Mouse (Mus musculus) forebrain, embryonic 12.5 days (tissue): ENCODE measurements at regions not wholly inside any gene's neighbourhood (a gene's known extent, or its start where the extent isn't known, plus 50 kb on each side); places are given as distances from the start of the nearest gene placed in this dataset.

Experiments
- ATAC-seq: fragments of 200-750 bp; cut with Nextera tagmentation; 2 replicates; pipeline ENCODE4 v1.8.0; 2017; ENCODE audit warnings: moderate TSS enrichment; ENCODE audit not compliant: low FRiP score
- H3K27ac ChIP-seq: fragments of 300-500 bp; sonication (generic); 2 replicates; pipeline ENCODE4 v1.5.1; 2016; ENCODE audit warnings: mild to moderate bottlenecking
- H3K27me3 ChIP-seq: fragments of 300-500 bp; sonication (generic); 2 replicates; pipeline ENCODE4 v1.6.1; 2016; ENCODE audit warnings: mild to moderate bottlenecking
- H3K36me3 ChIP-seq: fragments of 300-500 bp; sonication (generic); replicated peaks from 2 replicates; pipeline ENCODE4 v1.6.1; 2016; ENCODE audit warnings: mild to moderate bottlenecking
- H3K4me1 ChIP-seq: fragments of 300-500 bp; sonication (generic); 2 replicates; pipeline ENCODE4 v1.6.1; 2016
- H3K4me2 ChIP-seq: fragments of 300-500 bp; sonication (generic); 2 replicates; pipeline ENCODE4 v1.6.1; 2016; ENCODE audit warnings: mild to moderate bottlenecking, moderate library complexity
- H3K4me3 ChIP-seq: fragments of 300-500 bp; sonication (generic); replicated peaks from 2 replicates; pipeline ENCODE4 v1.5.1; 2016; ENCODE audit warnings: mild to moderate bottlenecking
- H3K9ac ChIP-seq: fragments of 300-500 bp; sonication (generic); 2 replicates; pipeline ENCODE4 v1.6.1; 2016; ENCODE audit warnings: mild to moderate bottlenecking
- H3K9me3 ChIP-seq: fragments of 300-500 bp; sonication (generic); 2 replicates; pipeline ENCODE4 v1.6.1; 2016
- WGBS: fragments of 180-500 bp; shearing (Covaris S2); methylation state at CpG from one replicate; pipeline ENCODE4 v1.1.7; 2016; 5-methylcytosine and 5-hydroxymethylcytosine counted together

GRCm38 (mm10) chr15:51206773-51207172, 2677.9 kb upstream of the Gm7489 start:
- H3K4me3 ChIP-seq = no peak overlapping the region
- 77% methylated on average over 2 of the region's 2 CpGs for WGBS
- no peaks in the 10 kb centered on the region for H3K36me3 ChIP-seq

GRCm38 (mm10) chr15:51234873-51235272, 2649.8 kb upstream of the Gm7489 start:
- WGBS = 70% methylated on average over 1 of the region's 1 CpGs
- Histone ChIP-seq H3K4me1 (no peaks in the 10 kb centered on the region), H3K36me3 (no peaks in the 10 kb centered on the region), H3K27me3 (no peaks in the 10 kb centered on the region), H3K9me3 (no peaks in the 10 kb centered on the region), H3K27ac (no peak overlapping the region), H3K4me3 (no peak overlapping the region), H3K4me2 (no peak overlapping the region), H3K9ac (no peak overlapping the region)
- ATAC-seq = no peak

More at GRCm38 (mm10) chr15:51206773-51207172, 2677.9 kb upstream of the Gm7489 start:
- no peak overlapping the region for H3K27ac ChIP-seq
- H3K9me3 ChIP-seq = no peaks in the 10 kb centered on the region
- no peaks in the 10 kb centered on the region for H3K27me3 ChIP-seq
- no peak overlapping the region for H3K4me2 ChIP-seq
- no peak overlapping the region for H3K9ac ChIP-seq
- ATAC-seq = no peak
- H3K4me1 ChIP-seq = no peaks in the 10 kb centered on the region

- Histone ChIP-seq H3K9me3 (no peaks in the 10 kb centered on the region), H3K9ac (no peak overlapping the region), H3K4me1 (no peaks in the 10 kb centered on the region), H3K4me3 (no peak overlapping the region), H3K27me3 (no peaks in the 10 kb centered on the region), H3K4me2 (no peak overlapping the region), H3K36me3 (no peaks in the 10 kb centered on the region), H3K27ac (no peak overlapping the region)
- 93% methylated on average over 2 of the region's 2 CpGs for WGBS
- no peak for ATAC-seq
Measured at GRCm38 (mm10) chr15:51244596-51244995, 2640.1 kb upstream of the Gm7489 start.

DNA sequence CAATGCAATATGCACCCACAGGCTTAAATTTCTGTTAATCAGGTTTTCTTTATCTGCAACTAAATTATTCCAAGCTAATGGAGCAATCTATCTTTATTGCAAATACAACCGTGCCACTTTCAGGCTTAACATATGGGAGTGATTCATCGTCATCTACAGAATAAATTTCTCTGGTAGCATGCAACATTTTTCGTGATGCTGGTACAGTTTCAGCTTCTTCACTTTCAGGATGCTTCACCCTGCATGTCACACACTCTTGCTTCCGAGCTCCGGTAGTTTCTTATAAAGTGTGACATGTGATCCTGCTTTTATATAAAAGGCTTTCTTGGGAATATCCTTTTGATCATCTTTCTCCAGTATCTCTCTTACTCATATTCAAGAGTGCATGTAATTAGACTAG, 2637.4 kb upstream of the Gm7489 start:
- H3K4me1 ChIP-seq = no peaks in the 10 kb centered on the region
- H3K27ac ChIP-seq = no peak overlapping the region
- no peak overlapping the region for H3K4me2 ChIP-seq
- no peaks in the 10 kb centered on the region for H3K27me3 ChIP-seq
- no peaks in the 10 kb centered on the region for H3K9me3 ChIP-seq
- 87% methylated on average over 5 of the region's 5 CpGs for WGBS
- no peak for ATAC-seq
- no peaks in the 10 kb centered on the region for H3K36me3 ChIP-seq
- H3K9ac ChIP-seq = no peak overlapping the region
- no peak overlapping the region for H3K4me3 ChIP-seq

DNA sequence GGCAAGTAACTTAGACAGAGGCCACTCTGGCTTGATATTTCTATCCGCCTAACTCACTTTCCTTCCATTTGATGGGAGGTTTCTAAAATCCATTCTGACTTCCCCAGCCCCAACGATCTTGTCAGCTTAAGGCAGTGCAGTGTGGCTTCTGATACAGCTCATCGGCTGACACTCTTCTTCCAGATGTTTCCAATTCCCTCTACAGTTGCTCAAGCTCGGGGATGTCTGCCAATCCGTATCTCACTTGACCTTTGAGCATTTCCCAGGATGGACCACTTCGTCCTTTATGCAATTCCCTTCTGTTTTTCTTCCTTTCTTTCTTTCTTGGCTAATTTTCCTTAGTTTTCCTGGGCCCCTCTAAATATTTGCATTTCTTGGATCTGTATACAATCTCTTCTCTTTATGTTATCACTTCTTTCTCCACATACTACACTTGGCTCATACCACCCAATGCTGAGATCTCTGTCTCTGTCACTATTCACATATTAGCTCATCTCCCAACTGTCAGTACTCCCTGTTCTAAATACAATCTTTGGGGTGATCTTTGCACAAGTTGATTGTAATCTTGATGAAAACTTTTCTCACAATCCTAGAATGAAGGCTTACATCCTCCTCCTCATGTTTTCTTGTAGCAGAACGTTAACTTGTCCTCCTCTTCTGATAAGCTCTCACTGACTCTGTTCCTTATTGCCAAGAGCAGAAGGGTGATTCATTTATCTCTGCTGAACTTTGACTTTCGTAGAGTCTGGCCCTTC, 2636.5 kb upstream of the Gm7489 start:
- Histone ChIP-seq H3K9ac (no peak overlapping the region), H3K4me1 (no peaks in the 10 kb centered on the region), H3K4me2 (no peak overlapping the region), H3K27ac (no peak overlapping the region), H3K36me3 (no peaks in the 10 kb centered on the region), H3K4me3 (no peak overlapping the region), H3K27me3 (no peaks in the 10 kb centered on the region), H3K9me3 (no peaks in the 10 kb centered on the region)
- ATAC-seq = no peak
- 84% methylated on average over 8 of the region's 8 CpGs for WGBS

DNA sequence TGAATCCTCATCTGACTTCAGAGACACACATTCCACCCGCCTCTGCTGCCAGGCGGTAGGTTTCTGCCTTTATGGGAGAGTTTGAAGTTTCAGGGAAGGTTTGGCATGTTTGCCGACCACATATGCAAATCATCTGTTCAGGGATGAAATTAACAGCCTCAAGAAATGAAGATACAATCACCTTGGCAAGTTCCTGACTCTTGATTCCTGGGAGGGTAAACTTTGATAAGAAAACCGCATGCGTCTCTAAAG, 2636.0 kb upstream of the Gm7489 start:
- no peak for ATAC-seq
- Histone ChIP-seq H3K4me1 (no peaks in the 10 kb centered on the region), H3K4me2 (no peak overlapping the region), H3K4me3 (no peak overlapping the region), H3K27ac (no peak overlapping the region), H3K27me3 (no peaks in the 10 kb centered on the region), H3K36me3 (no peaks in the 10 kb centered on the region), H3K9me3 (no peaks in the 10 kb centered on the region), H3K9ac (no peak overlapping the region)
- WGBS = 92% methylated on average over 5 of the region's 5 CpGs

GRCm38 (mm10) chr15:51254143-51254542, 2630.6 kb upstream of the Gm7489 start:
- H3K4me1 ChIP-seq = no peaks in the 10 kb centered on the region
- ATAC-seq = no peak
- WGBS = 100% methylated on average over 1 of the region's 1 CpGs
- no peak overlapping the region for H3K4me2 ChIP-seq
- H3K9me3 ChIP-seq = no peaks in the 10 kb centered on the region
- no peaks in the 10 kb centered on the region for H3K36me3 ChIP-seq
- no peak overlapping the region for H3K27ac ChIP-seq
- H3K27me3 ChIP-seq = no peaks in the 10 kb centered on the region
- no peak overlapping the region for H3K4me3 ChIP-seq
- no peak overlapping the region for H3K9ac ChIP-seq

DNA sequence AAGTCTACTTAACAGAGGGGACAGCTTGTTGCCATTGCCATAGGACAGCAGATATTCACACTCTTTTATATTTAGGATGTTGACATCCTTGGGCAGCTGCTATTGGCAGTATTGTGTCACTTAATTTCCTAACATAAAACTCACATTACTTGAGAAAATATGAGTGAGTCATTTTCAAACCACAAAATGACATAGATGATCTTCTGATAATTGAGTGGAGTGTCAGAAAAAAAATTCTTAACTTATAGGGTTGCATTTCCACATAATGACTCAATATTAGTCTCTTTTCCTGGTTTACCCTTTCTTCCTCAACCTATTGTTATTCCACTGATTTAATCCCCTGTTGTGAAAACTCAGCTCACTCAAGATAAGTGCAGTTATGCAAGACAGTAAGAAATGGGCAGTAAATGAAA, 2629.5 kb upstream of the Gm7489 start:
- H3K4me3 ChIP-seq = no peak overlapping the region
- no peak overlapping the region for H3K27ac ChIP-seq
- no peaks in the 10 kb centered on the region for H3K27me3 ChIP-seq
- no peak for ATAC-seq
- H3K4me1 ChIP-seq = no peaks in the 10 kb centered on the region
- H3K4me2 ChIP-seq = no peak overlapping the region
- no peaks in the 10 kb centered on the region for H3K36me3 ChIP-seq
- no peaks in the 10 kb centered on the region for H3K9me3 ChIP-seq
- H3K9ac ChIP-seq = no peak overlapping the region

- no peaks in the 10 kb centered on the region for H3K27me3 ChIP-seq
- H3K9ac ChIP-seq = no peak overlapping the region
- H3K27ac ChIP-seq = no peak overlapping the region
- WGBS = 62% methylated on average over 3 of the region's 3 CpGs
- H3K4me1 ChIP-seq = no peaks in the 10 kb centered on the region
- ATAC-seq = no peak
- no peak overlapping the region for H3K4me3 ChIP-seq
- H3K4me2 ChIP-seq = no peak overlapping the region
- H3K36me3 ChIP-seq = no peaks in the 10 kb centered on the region
- no peaks in the 10 kb centered on the region for H3K9me3 ChIP-seq
Measured at GRCm38 (mm10) chr15:51256681-51257080, 2628.0 kb upstream of the Gm7489 start.

GRCm38 (mm10) chr15:51264599-51265163, 2620.0 kb upstream of the Gm7489 start:
- no peak overlapping the region for H3K27ac ChIP-seq
- H3K9me3 ChIP-seq = no peaks in the 10 kb centered on the region
- no peaks in the 10 kb centered on the region for H3K36me3 ChIP-seq
- H3K4me3 ChIP-seq = no peak overlapping the region
- H3K9ac ChIP-seq = no peak overlapping the region
- H3K27me3 ChIP-seq = no peaks in the 10 kb centered on the region
- H3K4me1 ChIP-seq = no peaks in the 10 kb centered on the region
- H3K4me2 ChIP-seq = no peak overlapping the region
- ATAC-seq = no peak
- 65% methylated on average over 5 of the region's 5 CpGs for WGBS

- Histone ChIP-seq H3K27ac (no peak overlapping the region), H3K9ac (no peak overlapping the region), H3K36me3 (no peaks in the 10 kb centered on the region), H3K27me3 (no peaks in the 10 kb centered on the region), H3K9me3 (no peaks in the 10 kb centered on the region), H3K4me3 (no peak overlapping the region), H3K4me1 (no peaks in the 10 kb centered on the region), H3K4me2 (no peak overlapping the region)
- ATAC-seq = no peak
- 71% methylated on average over 1 of the region's 1 CpGs for WGBS
Measured at GRCm38 (mm10) chr15:51265971-51266370, 2618.7 kb upstream of the Gm7489 start.

DNA sequence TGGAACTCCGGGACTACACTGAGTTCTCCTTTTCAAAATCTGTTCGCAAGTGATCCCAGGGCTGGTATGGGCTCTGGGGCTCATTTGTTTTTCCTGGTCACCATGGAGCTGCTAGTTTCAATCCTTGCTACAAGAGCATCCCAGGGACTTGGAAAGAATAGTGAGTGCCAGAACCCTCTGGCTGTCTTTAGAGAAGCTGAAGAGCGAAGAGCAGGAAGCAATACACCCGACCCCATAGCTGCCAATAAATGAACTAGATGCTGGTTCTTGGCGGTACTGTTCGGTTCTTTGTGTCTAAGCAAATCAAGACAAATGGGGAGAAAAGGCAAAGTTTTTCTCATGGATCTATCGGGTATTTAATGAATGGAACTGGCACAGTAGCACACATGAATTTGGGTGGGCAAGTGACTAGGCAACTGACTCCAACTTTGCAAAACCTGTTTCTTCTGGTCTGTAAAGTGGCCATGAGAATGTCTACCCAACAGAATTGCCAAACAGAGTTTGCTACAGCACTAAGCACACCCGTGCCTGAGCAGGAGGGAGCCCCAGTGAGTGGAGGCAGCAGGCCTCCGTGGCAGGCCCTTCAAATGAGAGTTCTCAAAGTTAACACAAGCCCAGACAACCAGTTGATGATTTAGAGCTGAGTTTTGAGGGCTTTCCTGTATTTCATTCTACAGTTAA, 2612.9 kb upstream of the Gm7489 start:
- no peak for ATAC-seq

DNA sequence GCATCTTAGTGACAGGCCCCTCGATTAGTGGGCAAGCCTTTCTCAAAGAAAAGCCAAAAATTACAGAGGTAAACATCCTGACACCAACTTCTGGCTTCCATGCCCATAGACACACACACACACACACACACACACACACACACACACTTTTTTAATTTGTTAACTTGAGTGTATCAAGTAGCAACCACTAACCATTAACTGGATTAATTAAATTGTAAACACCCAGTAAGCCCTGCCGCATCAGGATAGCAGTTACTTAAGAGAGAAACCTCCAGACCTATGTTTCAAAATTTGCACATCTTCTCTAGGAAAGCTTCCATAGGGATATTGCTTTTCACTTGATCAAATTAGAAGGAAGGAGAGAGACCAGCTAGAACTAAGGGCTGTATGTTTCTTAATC, 2599.4 kb upstream of the Gm7489 start:
- 0 out of 2 replicates have a peak, but pooled peaks cover 4% of the 10 kb centered on the region for H3K4me1 ChIP-seq
- no peak overlapping the region for H3K4me3 ChIP-seq
- H3K27me3 ChIP-seq = no peaks in the 10 kb centered on the region
- ATAC-seq = no peak
- no peaks in the 10 kb centered on the region for H3K36me3 ChIP-seq
- no peaks in the 10 kb centered on the region for H3K9me3 ChIP-seq
- WGBS = 88% methylated on average over 2 of the region's 2 CpGs
- no peak overlapping the region for H3K4me2 ChIP-seq
- H3K27ac ChIP-seq = no peak overlapping the region
- no peak overlapping the region for H3K9ac ChIP-seq

More for the DNA sequence above, 2612.9 kb upstream of the Gm7489 start:
- Histone ChIP-seq H3K36me3 (no peaks in the 10 kb centered on the region), H3K9ac (no peak overlapping the region), H3K4me1 (no peaks in the 10 kb centered on the region), H3K27me3 (no peaks in the 10 kb centered on the region), H3K9me3 (no peaks in the 10 kb centered on the region), H3K4me2 (no peak overlapping the region), H3K27ac (no peak overlapping the region), H3K4me3 (no peak overlapping the region)
- WGBS = 91% methylated on average over 9 of the region's 9 CpGs
